Mouse (Mus musculus): ENCODE data around the gene Gm45021. TPM values are rescaled to one million over a fixed set of nuclear protein-coding genes. Genes with fewer than 3 reads are reported as not detected.

Gm45021 gene
- polyA plus RNA-seq, 1 experiment = not detected

DNA sequence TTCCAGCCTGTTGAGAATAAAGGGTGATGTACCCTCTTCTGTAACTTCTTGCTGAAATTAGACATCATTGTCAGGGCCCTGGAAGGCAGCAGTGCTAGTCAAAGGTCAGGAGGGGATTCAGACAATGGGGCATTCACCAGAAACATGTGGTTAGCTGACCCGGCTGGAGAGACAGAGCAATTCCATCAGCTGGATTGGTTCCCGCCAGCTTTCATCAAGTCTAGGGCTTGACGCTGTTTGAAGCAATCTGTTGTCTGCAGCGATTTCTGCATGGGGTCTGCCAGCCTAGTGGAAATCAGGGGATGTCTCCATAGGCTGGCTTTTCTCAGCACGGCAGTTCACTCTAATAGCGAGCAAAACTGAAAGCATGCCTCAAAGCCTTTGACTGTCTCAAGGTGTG, 47.1 kb downstream of the Gm45021 start:
- no peak overlapping the region for H3K27ac ChIP-seq (ENCODE audit: insufficient read depth, low read length)
- H3K36me3 ChIP-seq (ENCODE audit: control insufficient read depth, insufficient read depth, low read length) = no peaks in the 10 kb centered on the region
- H3K4me3 ChIP-seq (ENCODE audit: extremely low read depth, insufficient read depth, insufficient read length) = no peak overlapping the region
- no peaks in the 10 kb centered on the region for H3K27me3 ChIP-seq (ENCODE audit: control insufficient read depth, insufficient read depth, low read length)
- no peaks in the 10 kb centered on the region for H3K4me1 ChIP-seq (ENCODE audit: control insufficient read depth, insufficient read depth, insufficient read length)
- TF ChIP-seq CTCF (IDR thresholded peaks at IDR 0.05; ENCODE audit: extremely low read depth, insufficient read depth, insufficient read length, insufficient replicate concordance) (no peak), POLR2A (IDR thresholded peaks at IDR 0.05; ENCODE audit: low read depth, low read length) (no peak)
- 91% methylated on average over 6 of the region's 6 CpGs for WGBS
- DNase-seq (ENCODE audit: low read depth in 1 of 2, low spot score in 2 of 2) = no peak

DNA sequence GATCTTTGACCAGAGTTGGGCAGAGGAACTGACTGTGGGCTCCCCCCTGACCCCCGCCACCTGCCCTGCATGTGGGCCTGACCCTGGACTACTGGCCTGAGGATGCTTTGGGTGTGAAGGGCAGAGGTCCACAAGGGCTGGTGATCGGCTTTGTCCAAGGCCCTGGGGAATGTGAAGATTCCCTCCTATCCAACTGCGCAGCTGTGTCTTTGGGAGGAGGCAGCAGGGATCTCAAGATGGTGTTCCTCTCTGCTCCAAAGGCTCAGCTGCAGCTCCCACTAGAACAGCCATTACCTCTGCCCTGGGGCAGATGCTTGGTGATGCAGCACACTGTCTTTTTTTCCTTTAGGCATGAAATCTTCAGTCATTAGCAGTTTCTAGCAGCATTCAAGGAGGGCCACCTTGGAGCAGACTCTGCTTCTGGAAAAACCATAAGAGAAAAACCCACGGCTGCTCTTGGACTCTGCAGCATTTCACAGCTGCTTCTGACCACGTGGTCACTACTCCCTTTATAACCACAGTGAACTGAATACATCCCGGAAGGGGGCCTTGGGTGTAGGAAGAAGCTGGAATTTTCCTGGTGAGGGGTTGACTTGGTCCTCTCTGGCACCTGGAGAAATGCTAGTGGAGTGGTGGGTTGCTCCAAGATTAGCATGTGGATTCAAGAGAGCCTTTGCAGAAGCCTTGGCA, 48.5 kb downstream of the Gm45021 start:
- TF ChIP-seq POLR2A (IDR thresholded peaks at IDR 0.05; ENCODE audit: low read depth, low read length) (no peak), CTCF (IDR thresholded peaks at IDR 0.05; ENCODE audit: extremely low read depth, insufficient read depth, insufficient read length, insufficient replicate concordance) (no peak)
- no peak for DNase-seq (ENCODE audit: low read depth in 1 of 2, low spot score in 2 of 2)
- Histone ChIP-seq H3K4me3 (ENCODE audit: extremely low read depth, insufficient read depth, insufficient read length) (no peak overlapping the region), H3K27me3 (ENCODE audit: control insufficient read depth, insufficient read depth, low read length) (no peaks in the 10 kb centered on the region), H3K4me1 (ENCODE audit: control insufficient read depth, insufficient read depth, insufficient read length) (no peaks in the 10 kb centered on the region), H3K27ac (ENCODE audit: insufficient read depth, low read length) (no peak overlapping the region), H3K36me3 (ENCODE audit: control insufficient read depth, insufficient read depth, low read length) (no peaks in the 10 kb centered on the region)
- 74% methylated on average over 6 of the region's 6 CpGs for WGBS

DNA sequence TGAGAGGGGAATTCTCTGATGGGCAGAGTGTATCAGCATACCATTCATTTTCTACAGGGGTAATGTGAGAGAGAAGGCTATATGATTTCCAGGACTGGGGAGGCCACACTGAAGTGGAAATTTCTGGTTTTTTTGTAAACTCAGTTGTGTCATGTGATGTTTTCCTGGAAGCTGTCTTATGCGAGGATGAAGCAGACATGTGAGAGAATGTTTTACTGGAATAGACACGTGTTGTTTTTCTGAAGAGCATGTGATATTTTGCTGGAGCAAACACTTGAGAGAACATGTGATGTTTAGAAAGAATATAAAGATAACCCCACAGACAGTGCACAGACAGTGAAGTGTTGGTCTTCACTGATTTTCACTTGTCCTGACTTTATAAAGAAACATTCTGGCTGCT, 49.1 kb downstream of the Gm45021 start:
- no peak for DNase-seq (ENCODE audit: low read depth in 1 of 2, low spot score in 2 of 2)
- Histone ChIP-seq H3K27ac (ENCODE audit: insufficient read depth, low read length) (no peak overlapping the region), H3K4me1 (ENCODE audit: control insufficient read depth, insufficient read depth, insufficient read length) (no peaks in the 10 kb centered on the region), H3K36me3 (ENCODE audit: control insufficient read depth, insufficient read depth, low read length) (no peaks in the 10 kb centered on the region), H3K4me3 (ENCODE audit: extremely low read depth, insufficient read depth, insufficient read length) (no peak overlapping the region), H3K27me3 (ENCODE audit: control insufficient read depth, insufficient read depth, low read length) (no peaks in the 10 kb centered on the region)
- no peak for TF ChIP-seq CTCF (IDR thresholded peaks at IDR 0.05; ENCODE audit: extremely low read depth, insufficient read depth, insufficient read length, insufficient replicate concordance)
- no peak for TF ChIP-seq POLR2A (IDR thresholded peaks at IDR 0.05; ENCODE audit: low read depth, low read length)
- 81% methylated on average over 2 of the region's 2 CpGs for WGBS

DNA sequence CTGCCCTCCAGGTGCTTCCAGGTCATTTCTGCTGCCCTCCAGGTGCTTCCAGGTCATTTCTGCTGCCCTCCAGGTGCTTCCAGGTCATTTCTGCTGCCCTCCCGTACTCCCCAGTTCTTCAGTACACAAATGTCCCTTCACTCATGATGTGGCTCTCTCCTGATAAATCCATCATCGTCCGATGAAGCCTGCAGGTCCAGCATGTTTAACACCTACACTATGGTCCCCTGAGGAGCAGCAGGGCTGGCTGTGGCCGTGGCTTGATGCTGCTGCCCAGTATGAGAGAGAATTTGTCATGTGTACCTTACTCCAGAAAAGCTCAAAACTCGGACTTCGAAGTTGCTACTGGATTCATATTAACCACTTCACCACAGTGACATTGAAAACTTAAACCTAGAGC, 52.0 kb downstream of the Gm45021 start:
- Histone ChIP-seq H3K4me1 (ENCODE audit: control insufficient read depth, insufficient read depth, insufficient read length) (peaks cover 4% of the 10 kb centered on the region; the same call in 1 of the 2 replicates), H3K27ac (ENCODE audit: insufficient read depth, low read length) (no peak overlapping the region), H3K27me3 (ENCODE audit: control insufficient read depth, insufficient read depth, low read length) (no peaks in the 10 kb centered on the region), H3K4me3 (ENCODE audit: extremely low read depth, insufficient read depth, insufficient read length) (no peak overlapping the region), H3K36me3 (ENCODE audit: control insufficient read depth, insufficient read depth, low read length) (no peaks in the 10 kb centered on the region)
- 78% methylated on average over 6 of the region's 6 CpGs for WGBS
- TF ChIP-seq POLR2A (IDR thresholded peaks at IDR 0.05; ENCODE audit: low read depth, low read length) = no peak
- no peak for TF ChIP-seq CTCF (IDR thresholded peaks at IDR 0.05; ENCODE audit: extremely low read depth, insufficient read depth, insufficient read length, insufficient replicate concordance)
- no peak for DNase-seq (ENCODE audit: low read depth in 1 of 2, low spot score in 2 of 2)

DNA sequence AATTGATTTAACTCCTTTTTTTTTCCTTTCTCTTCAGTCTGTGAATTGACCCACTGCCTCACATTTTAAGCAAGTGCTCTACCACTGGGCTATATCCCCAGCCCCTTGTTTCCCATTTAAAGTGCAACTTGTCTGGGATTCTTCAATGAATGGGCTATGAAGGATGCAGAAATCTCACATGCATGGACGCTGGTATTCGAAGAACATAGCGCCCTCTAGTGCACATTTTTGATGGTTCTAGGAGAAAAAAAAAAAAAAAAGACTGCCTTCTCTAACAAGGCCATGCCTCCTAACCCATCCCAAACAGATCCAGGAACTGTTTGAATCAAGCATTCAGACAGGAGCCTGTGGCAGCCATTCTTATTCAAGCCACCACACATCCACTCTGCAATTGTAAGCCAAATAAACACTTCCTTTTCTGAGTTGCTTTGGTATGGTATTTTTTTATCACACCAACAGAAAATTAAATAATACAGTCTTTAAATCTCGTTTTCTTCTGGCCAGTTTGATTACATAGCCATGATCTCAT, 53.4 kb downstream of the Gm45021 start:
- TF ChIP-seq POLR2A (IDR thresholded peaks at IDR 0.05; ENCODE audit: low read depth, low read length) = no peak
- TF ChIP-seq CTCF (IDR thresholded peaks at IDR 0.05; ENCODE audit: extremely low read depth, insufficient read depth, insufficient read length, insufficient replicate concordance) = peak; percentile 18; the same call in 1 of the 2 replicates
- H3K4me3 ChIP-seq (ENCODE audit: extremely low read depth, insufficient read depth, insufficient read length) = no peak overlapping the region
- no peak overlapping the region for H3K27ac ChIP-seq (ENCODE audit: insufficient read depth, low read length)
- H3K4me1 ChIP-seq (ENCODE audit: control insufficient read depth, insufficient read depth, insufficient read length) = peaks cover 6% of the 10 kb centered on the region; the same call in 1 of the 2 replicates
- H3K27me3 ChIP-seq (ENCODE audit: control insufficient read depth, insufficient read depth, low read length) = no peaks in the 10 kb centered on the region
- no peaks in the 10 kb centered on the region for H3K36me3 ChIP-seq (ENCODE audit: control insufficient read depth, insufficient read depth, low read length)
- DNase-seq (ENCODE audit: low read depth in 1 of 2, low spot score in 2 of 2) = peak in 1 of 2 experiments; percentile 52
- 21% methylated on average over 4 of the region's 4 CpGs for WGBS

DNA sequence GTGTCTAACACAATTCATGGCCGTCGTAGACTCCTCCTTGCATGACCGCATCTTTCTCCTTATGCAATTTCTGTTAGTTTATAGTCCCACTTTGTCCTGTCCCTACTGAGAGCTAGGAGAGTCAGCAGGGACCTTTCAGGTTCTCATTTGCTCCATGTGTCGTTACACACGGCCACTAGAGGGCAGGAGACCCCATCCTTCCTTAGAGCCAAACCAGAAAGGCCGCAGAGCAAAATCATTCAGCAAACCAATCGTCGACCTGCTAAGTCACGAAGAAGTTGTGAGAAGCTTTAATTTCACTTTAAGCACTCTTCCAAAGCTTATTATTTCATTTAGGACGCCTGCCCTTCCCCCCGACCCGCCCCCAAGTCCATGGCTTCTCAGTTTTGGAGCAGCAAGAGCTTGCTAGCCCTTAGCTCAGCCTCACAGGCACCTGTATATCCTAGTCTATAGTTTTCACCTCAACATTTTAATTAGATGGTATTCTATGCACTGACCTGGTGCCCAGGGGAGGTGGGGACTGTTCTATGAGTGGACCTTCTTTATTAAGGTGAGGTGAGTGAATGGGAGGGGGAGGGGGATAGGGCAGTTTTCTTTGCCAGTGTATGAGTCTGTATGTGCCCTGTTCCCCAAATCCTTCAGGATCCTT, 56.4 kb downstream of the Gm45021 start:
- TF ChIP-seq CTCF (IDR thresholded peaks at IDR 0.05; ENCODE audit: extremely low read depth, insufficient read depth, insufficient read length, insufficient replicate concordance) (peak; percentile 86; the same call in 1 of the 2 replicates), POLR2A (IDR thresholded peaks at IDR 0.05; ENCODE audit: low read depth, low read length) (no peak)
- Histone ChIP-seq H3K27me3 (ENCODE audit: control insufficient read depth, insufficient read depth, low read length) (no peaks in the 10 kb centered on the region), H3K27ac (ENCODE audit: insufficient read depth, low read length) (peak overlapping the region; percentile 45; the same call in 1 of the 2 replicates), H3K4me3 (ENCODE audit: extremely low read depth, insufficient read depth, insufficient read length) (no peak overlapping the region; the same call in 1 of the 2 replicates), H3K36me3 (ENCODE audit: control insufficient read depth, insufficient read depth, low read length) (peaks cover 8% of the 10 kb centered on the region), H3K4me1 (ENCODE audit: control insufficient read depth, insufficient read depth, insufficient read length) (peaks cover 13% of the 10 kb centered on the region; the same call in 1 of the 2 replicates)
- WGBS = 6% methylated on average over 12 of the region's 12 CpGs
- DNase-seq (ENCODE audit: low read depth in 1 of 2, low spot score in 2 of 2) = peak; percentile 73 to 75

All from spleen, adult 2 months (tissue).